Mouse (Mus musculus) lung, postnatal 0 days (tissue): Measurements from ENCODE around the gene Gm27021.

Source experiments
- CTCF ChIP-seq: IDR thresholded peaks from 2 replicates; pipeline ENCODE4 v1.5.1; 2016; ENCODE audit warnings: antibody characterized with exemption, mild to moderate bottlenecking
- EP300 ChIP-seq: IDR thresholded peaks from 2 replicates; pipeline ENCODE4 v1.6.1; 2016; ENCODE audit warnings: antibody characterized with exemption, mild to moderate bottlenecking, control low read depth

GRCm38 (mm10) chr8:120565151-120565711, 102.6 kb downstream of the Gm27021 start:
- TF ChIP-seq EP300 (no peak), CTCF (no peak)
